Mouse (Mus musculus): ENCODE measurements around the gene Lyz1. TPM values are rescaled to one million over a fixed set of nuclear protein-coding genes. Genes with fewer than 3 reads are reported as not detected.
A peak's percentile ranks its signal among the peaks of the same experiment; 100 is the strongest.
"Not testable (repeated sequence)": the region's sequence is repeated elsewhere in the genome, so short reads cannot be mapped to it uniquely, and the experiment has no call there.

The Lyz1 gene
- total RNA-seq, 2 experiments from 2014 or later = 12.8 to 28.5 TPM

DNA sequence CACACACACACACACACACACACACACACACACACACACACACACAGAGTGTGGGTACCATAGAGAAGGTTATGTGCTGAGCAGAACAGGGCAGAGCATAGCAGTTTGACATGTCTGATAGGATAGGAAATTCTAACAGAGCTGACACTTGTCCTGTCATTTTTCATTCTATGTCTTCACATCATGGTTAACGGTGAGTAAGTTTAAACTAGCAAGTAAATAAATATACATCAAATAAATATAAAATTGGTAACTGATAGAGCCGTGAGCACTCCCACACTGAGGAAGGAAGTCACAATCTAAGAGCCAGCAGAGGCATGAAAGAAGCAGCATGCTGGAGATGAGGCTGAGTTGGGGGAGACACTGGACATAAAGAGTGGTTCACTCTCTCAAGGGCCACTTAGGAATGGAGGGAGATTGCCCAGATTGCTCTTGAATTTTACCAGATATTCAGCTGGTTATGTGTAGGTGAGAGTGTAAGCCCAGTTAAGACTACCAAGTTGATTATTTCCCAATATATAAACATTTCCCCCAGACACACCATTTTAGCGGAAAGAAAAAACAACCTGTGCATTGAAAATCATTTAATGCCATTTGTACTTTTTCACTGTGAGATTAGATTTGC is 5.3 kb downstream of the Lyz1 start:
- DNase-seq = no peak

DNA sequence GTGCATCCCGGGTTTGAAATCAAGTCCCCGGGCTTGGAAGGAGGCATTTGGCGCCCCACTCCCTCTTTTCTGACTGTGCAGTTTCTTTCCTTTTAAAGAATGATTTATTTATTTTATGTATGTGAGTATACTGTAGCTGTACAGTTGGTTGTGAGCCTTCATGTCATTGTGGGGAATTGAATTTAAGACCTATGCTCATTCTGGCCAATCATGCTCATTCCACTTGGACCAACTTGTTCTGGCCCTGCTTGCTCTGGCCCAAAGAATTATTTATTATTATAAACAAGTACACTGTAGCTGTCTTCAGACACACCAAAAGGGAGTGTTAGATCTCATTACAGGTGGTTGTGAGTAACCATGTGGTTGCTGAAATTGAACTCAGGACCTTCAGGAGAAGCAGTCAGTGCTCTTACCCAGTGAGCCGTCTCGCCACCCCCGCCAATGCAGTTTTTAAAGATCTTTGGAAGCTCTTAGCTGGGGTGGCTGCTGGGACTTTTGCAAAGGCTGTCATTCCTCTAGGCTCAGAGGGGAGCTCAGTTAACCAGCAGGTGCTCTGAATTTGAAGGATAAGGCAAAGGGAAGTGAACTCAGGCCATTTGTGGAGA is 6.2 kb downstream of the Lyz1 start:
- DNase-seq = no peak

DNA sequence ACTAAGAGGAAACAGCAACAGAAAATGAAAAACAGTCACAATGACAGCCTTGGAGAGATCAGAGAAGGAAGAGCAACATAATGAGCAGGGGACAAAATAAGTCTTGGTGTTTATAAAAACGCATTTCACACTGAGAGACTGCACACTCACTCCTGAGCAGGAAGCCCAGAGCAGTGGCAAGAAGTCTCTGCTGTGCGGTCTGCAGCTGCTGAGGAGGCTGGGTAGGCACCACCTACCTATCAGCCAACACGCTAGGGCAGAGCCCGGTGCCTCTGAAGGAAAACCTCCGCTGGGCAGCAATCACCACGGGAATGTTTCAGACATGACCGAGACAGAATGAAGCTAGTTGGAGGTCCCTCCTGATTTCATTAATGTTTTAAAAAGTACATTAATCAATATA is 7.1 kb downstream of the Lyz1 start:
- DNase-seq = not testable (repeated sequence)

DNA sequence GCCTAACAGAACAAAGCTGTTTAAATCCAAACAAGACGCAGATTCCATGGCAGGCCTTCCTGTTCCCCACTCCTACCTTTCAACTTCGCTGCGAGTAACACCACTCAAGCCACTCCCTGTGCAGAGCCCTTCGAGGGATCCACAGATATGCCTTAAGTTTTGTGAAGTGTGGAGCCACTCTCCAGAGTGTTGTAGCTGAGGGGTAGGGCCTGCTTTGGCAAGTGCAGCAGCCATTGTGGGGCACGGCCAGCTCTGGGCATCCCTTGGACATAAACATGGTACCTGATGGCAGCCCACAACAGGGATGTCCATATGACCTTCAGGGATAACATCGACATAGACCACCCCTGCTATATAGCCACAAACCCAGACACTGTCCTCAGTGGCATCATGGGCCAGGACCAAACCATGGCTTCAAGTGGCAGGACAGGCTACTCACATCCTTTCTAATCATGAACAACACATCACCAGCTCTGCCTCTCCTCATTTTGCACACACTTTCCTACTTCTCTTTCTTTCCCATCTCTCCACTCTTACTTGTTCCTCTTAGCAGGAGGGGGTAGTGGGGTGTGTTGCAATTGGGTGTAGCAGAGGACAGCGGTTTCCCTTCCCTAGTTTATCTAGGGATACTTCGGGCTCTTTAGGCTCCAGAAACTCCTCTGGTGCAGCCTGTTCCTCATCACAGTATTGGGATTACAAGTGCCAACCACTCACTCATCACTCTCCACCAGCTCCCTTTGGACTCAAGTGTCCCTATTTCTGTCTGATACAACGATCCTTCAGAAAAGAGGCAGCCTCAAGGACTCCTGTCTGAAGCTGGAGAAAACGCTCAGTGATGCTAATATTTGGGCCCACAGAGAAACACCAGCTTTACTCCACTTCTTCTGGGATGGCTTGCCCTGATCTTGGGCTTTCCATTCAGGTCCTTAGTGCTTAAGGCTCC is 7.8 kb downstream of the Lyz1 start:
- DNase-seq = peak in 1 of 2 experiments; percentile 45

DNA sequence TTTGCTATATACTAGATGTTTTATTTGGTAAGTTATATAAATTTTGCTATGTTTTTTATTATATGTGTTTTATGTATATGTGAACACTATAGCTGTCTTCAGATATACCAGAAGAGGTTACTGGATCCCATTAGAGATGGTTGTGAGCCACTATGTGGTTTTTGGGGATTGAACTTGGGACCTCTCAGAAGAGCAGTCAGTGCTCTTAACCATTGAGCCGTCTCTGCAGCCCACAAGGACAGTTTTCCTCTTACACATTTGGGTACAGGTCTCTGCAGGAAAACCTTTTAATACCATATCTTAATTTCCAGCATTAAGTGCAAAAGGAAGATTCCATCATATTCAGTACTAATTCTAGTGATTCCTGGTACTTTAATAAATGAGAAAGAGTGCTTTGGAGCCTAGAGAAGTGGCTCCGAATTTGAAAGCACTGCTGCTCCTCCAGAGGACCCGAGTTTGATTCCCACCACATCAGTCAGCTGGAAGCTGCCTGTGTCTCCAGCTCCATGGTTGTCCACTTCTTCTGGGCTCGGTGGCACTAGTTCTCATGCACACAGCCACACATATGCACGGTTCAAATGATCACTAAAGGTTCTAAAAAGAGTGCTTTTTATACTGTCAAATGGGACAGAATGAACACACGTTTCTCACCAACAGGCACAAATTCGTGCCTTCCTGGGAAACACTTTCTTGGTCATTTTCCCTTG is 8.6 kb downstream of the Lyz1 start:
- DNase-seq = no peak

DNA sequence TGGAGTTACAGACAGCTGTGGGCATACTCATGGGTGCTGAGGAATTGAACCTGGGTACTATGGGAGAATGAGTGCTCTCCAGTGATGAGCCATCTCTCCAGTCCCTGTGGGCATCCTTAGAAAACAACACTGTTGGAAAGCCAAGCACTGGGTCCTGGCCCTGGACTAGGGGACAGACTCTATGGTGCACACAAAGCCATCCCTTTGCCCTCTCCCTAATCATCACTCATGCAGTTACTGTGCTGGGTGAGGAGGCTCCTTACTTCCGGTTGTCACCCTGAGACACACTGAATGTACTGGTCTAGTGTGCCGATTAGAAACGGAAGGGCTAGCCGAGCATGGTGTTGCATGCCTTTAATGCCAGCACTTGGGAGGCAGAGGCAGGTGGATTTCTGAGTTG is 9.5 kb downstream of the Lyz1 start:
- not testable (repeated sequence) for DNase-seq

DNA sequence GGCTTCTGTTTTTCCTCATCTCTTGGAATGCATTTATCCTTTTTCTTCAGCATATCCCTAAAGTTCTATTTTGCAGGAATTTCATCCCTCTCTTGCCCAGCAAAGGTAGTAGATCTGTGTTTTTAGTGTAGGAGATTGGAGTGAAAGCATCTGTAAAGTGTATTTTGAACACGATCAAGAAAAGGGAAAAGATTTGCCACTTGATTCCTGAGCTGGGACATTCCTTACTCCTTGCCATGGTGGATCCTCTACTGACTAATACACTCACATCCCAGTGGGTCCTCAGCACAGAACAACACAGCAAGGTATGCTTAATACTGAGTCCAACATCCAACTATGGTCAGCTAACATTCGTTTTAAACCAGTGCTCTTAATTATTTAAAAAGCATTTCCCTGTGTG is 10.1 kb downstream of the Lyz1 start:
- DNase-seq = no peak

DNA sequence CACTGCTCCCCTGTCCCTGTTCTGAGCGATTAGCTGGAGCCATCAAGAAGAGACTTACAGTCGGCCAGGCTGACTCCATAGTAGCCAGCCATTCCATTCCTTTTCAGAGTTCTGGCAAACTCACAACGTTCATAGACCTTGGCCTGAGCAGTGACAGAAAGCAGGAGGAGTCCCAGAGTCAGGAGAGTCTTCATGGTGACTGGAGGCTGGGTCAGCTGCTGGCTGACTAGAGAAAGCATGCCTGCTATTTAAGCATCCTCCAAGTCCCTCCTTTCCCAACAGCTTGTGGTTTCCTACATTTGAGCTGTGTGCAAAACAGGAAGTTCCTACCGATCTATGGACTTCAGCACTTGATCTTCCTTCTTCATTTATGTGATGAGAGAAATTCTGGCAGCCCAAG is 10.6 kb downstream of the Lyz1 start, which contains the start of gene Lyz2:
TSS of gene Lyz2 (minus strand) at position 273 of the 400 bp plus-strand sequence.
- DNase-seq = peak; percentile 46 to 62

DNA sequence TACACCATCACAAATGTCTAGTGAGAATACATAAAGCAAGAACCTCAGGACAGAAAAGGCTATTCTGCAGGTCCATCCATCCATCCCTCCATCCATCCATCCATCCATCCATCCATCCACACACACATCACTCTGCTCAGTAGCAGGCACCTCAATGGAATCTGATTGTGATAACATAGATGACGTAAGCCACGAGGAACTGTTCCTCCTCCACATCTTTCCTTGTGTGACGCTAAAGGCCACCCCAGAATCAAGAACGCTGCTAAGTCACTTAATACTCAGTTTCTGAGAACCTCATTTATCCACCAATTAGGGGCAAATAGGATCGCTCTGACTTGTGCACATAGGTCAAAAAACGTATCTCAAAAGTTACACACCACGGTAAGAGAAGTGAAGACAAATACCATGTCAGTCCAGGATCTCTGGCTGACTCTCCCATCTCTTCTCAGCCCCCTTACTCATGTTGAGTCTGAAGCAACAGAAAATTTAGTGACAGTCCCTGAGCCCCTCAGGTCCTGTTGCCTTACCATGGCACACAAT is 11.2 kb downstream of the Lyz1 start:
- DNase-seq = no peak

DNA sequence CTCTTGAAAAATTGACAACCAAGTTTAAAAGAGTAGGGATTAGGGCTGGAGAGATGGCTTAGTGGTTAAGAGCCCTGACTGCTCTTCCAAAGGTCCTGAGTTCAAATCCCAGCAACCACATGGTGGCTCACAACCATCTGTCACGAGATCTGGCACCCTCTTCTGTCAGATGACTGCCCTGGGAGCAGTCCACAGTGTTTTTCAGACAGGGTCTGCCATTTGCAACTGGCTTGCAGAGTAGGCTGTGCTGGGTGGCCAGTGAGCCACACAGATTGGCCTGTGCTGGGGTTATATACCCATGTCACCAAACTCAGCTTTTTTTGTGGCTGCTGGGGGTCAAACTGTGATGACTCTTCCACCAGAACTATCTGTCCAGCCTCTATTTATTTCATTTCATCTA is 12.7 kb downstream of the Lyz1 start:
- DNase-seq = peak in 1 of 2 experiments; percentile 25

DNA sequence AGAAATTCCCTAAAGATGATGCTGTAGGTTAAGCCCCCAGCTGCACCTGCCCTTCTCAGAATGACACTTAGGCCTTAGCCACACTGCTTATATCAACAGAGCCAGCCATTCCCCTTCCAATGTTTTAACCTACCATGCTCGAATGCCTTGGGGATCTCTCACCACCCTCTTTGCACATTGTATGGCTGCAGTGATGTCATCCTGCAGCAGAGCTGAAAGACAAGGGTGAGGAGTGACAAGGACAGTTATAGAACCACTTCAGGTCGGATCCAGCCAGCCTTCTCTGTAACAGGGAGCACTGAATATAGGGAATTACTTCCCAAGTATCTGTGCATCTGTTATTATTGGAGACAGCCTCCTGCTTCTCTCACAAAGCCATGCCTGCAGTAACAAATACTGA is 14.2 kb downstream of the Lyz1 start:
- DNase-seq = not testable (repeated sequence)

DNA sequence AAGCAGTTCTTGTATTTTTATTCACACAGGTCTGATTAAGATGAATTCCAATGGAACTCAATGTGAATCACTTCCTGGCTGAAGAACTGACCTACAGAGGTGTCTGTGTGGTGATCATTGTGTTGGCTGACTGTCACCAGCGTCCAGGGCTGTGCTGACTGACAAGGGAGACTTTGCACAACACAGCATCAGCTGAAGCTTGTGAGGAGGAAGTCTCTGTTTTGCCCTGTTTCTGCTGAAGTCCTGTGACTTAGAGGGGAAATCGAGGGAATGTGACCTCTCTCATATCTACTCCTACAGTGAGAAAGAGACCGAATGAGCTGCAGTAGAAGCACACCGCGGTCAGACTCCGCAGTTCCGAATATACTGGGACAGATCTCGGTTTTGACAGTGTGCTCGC is 14.9 kb downstream of the Lyz1 start:
- peak in 1 of 2 experiments; percentile 35 for DNase-seq

DNA sequence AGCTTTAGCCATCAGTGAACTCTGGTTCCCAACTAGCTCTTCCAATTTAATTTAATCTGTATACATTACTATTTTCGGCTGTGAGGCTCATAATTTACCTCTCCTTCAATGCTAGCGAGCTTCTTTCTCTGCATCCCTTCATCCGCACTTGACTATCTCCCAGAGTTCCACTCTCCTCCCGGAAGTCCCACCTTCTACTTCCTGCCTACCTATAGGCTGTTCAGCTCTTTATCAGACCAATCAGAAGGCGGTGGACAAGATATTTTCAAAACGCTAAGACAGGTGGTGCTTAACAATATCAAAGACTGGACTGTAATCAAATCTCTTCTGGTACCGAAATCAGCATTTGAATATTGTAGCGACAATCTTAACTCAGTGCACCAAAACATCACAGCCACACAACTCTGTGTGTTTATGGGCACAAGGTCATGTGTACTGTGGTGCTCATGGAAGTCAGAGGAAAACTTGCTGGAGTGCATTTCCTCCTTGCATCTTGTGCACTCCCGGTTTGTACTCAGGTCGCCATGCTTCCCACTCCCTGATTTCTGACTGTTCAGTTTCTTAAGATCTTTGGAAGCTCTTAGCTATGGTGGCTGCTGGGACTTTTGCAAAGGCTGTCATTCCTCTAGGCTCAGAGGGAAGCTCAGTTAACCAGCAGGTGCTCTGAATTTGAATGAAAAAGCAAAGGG is 16.8 kb downstream of the Lyz1 start:
- DNase-seq = no peak

DNA sequence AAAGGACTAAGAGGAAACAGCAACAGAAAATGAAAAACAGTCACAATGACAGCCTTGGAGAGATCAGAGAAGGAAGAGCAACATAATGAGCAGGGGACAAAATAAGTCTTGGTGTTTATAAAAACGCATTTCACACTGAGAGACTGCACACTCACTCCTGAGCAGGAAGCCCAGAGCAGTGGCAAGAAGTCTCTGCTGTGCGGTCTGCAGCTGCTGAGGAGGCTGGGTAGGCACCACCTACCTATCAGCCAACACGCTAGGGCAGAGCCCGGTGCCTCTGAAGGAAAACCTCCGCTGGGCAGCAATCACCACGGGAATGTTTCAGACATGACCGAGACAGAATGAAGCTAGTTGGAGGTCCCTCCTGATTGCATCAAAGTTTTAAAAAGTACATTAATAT is 18.0 kb downstream of the Lyz1 start:
- not testable (repeated sequence) for DNase-seq

DNA sequence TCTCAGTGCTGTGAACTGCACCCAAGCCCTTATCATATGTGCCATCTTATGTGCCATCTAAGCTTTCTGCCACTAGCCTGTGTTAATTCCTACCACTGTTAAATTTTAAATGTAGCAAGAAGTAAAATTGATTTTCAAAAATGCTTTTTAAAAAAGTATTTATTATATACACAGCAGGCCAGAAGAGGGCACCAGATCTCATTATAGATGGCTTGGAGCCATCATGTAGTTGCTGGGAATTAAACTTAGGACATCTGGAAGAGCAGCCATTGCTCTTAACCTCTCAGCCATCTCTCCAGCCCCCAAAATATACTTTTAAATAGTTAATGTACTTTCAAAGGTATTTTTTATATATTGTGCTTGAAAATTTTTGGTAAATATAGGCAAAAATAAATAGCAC is 20.6 kb downstream of the Lyz1 start:
- DNase-seq = no peak

DNA sequence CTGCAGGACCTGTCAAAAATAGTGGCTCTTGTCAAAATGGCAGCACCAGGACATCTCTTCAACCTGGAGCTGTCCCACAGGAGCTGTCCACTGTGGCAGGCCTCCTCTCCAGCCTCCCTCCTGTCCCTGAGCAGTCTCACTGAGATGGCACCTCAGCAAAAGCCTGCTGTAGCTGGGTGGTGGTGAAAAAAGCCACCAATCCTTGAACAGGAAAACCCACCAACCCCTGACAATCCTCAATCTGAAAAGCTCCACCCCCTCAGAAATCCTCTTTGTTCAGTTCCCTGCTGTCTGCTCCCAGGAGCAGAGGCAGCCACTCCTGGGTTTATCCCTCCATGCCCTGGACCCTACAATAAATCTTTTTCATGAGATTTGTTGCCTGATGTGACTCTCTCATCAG is 32.8 kb downstream of the Lyz1 start:
- DNase-seq = no peak

DNA sequence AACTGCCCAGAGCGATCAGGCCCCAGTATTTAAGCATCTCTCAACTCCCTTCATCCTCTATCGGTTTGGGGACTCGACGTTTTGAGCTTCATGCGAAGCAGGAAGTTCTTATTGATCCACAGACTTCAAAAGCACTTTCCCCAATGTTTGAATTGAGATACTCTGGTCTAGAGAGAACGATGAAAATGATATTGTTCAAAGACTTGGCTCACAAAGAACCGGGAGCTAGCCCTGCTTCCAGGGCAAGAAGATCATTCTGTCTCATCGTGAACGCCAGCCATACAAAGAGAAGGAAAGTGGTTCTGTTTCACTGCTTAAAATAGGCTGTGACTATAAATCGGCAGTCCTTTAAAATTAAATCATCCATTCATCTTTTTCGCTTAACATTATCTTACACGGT is 54.1 kb downstream of the Lyz1 start, which contains the start of gene 9530003J23Rik:
TSS of gene 9530003J23Rik (minus strand) at position 101 of the 400 bp plus-strand sequence.
- DNase-seq = no peak

Data from heart, adult 18-20 months (tissue).